Mouse (Mus musculus) gastrocnemius, postnatal 25 days (tissue): Measurements from ENCODE around the gene Cfap43. TPM values are rescaled to one million over a fixed set of nuclear protein-coding genes. Genes with fewer than 3 reads are reported as not detected.

Source experiments
- DNase-seq: peaks from one replicate; pipeline ENCODE4 v3.0.0; 2022
- total RNA-seq, 2 experiments: library from RNA; stranded (reverse); gene quantifications; 1 replicate in 1 of 2; 2 replicates in 1 of 2; pipeline ENCODE4 v1.2.3; 2021

Gene Cfap43
- total RNA-seq, 2 experiments from 2014 or later: not detected

GRCm38 (mm10) chr19:47914191-47914590 is 4.9 kb downstream of the Cfap43 start:
- no peak for DNase-seq

- DNase-seq: no peak
These were observed 5.7 kb downstream of the Cfap43 start for GRCm38 (mm10) chr19:47913344-47913743.

DNA sequence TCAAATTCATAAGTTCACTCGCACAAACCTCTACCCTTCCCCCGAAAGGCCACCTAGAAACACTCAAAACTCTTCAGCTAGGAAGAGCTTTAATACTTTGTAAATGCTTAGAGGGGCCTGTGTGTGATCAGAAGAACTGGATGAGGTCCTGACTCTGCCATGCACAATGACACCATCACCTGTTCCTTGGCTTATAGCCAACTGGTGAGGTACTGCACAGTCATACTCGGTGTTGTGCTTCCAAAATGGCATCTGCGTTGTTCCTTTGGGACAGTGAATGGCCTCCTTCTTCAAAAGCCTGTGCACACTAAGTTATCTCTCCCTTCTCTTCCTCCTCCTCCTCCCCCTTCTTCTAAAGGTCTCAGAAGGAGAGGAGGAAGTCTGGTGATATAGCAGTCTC is 8.3 kb downstream of the Cfap43 start:
- no peak for DNase-seq

- no peak for DNase-seq
These were observed 8.9 kb downstream of the Cfap43 start for GRCm38 (mm10) chr19:47910117-47910618.

DNA sequence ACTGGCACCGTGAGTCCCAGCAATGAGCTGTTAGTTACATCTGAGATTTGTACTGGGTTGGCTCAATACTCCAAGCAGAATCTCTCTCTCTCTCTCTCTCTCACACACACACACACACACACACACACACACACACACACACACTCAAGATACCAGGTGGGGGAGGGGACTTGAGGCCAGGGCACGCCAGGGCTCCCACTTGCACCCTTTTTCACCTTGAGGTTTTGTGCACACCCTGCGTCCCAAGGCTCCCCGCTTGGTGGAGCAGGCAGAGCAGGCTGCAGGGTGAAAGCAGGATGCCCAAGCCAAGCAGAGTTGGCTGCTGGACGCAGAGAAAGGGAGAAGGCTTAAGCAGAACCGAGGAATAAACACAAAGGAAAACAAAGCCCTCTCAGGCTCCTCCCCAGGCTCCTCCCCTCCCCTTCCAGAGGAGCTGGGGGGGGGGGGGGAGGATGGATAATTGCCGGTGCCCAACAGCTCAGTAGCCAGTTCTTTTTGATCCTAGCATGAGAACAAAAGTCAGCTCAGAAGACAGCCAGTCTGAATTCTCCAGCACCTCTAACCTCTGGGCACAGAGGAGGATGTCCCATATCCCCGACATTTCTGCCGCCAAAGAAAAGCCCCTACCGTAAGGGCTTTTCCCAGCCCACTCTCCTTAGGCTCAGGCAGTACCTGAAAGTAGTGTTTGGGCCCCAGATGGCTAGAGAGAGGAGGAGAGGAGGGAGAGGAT is 9.5 kb downstream of the Cfap43 start:
- no peak for DNase-seq

DNA sequence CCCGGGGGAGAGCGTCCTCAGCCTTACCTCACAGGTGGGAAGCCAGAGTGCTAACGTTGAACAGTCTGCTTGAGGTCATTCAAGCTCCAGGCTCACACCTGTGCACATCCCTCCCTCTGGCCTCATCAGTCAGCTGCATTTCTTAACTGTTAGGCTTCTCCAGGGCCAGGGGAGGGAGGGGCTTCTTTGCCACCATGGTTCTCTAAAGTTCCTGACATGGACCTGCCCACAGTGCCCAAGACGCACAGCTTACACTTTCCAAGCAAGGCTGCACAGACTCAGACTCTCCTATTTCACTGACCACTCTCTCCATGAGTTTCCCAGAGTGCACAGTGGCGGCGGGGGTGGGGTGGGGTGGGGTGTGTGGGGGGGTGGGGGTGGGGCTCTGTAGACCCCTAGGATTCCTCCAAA is 10.1 kb downstream of the Cfap43 start:
- no peak for DNase-seq

DNA sequence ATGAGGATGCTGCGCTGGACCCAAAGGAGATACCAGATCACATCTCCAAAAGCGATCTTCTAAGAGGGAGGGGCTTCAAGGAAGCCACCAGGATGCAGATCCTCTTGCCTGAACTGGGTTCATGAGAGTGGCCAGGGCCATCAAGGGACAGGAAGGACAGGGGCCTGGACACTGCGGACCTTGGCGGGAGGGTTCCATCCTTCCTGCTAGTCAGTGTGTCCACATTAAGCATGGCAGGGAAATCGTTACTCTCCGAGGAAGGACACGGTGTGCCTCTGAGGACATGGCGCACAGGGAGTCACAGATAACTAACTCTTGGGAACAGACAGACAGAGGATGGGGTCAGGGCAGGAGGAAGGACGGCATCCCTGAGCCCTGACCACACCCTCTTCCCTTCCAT is 11.5 kb downstream of the Cfap43 start:
- no peak for DNase-seq

DNA sequence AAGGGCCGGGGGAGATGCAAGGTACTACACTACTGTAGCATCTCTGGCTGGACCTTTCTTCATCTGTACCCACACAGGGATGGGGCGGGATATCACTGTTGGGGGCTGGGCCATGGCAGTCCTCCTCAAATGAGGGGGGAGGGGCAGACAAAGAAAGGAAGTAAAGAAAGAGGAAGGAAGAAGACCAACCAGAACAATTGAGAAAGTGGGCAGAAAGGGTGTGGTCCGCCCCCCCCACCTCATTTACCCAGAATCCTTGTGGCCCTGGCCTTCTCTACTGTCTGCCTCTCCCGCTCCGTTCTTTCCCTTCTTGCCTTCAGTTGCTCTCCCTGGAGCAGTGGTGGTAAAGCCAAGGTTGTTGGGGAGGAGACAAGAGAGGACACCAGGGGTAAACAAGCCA is 13.5 kb downstream of the Cfap43 start:
- no peak for DNase-seq

- DNase-seq: no peak
These were observed 14.0 kb downstream of the Cfap43 start for GRCm38 (mm10) chr19:47905081-47905480.

DNA sequence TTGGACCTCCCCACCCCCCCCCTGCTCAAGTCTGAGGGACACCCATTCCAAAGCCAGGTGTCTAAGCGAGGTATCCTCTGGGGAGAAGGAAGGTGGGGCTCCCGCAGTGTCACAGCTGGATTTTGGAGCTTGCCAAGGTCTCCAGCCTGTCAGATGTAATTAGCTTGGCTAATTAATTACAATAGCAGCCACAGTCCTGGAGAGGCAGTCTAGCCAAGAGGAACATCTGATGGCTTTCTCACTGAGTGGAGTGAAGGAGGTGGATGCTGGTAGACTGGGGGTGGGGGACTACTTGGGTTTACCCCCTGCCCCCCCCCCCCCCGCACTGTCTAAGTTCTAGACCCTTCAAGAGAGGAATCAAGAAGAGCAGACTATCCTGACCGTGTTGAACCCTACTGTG is 15.4 kb downstream of the Cfap43 start:
- DNase-seq: no peak

- no peak for DNase-seq
These were observed 16.5 kb downstream of the Cfap43 start for GRCm38 (mm10) chr19:47902316-47903201.

- DNase-seq: no peak
These were observed 18.5 kb downstream of the Cfap43 start for GRCm38 (mm10) chr19:47900558-47900957.

DNA sequence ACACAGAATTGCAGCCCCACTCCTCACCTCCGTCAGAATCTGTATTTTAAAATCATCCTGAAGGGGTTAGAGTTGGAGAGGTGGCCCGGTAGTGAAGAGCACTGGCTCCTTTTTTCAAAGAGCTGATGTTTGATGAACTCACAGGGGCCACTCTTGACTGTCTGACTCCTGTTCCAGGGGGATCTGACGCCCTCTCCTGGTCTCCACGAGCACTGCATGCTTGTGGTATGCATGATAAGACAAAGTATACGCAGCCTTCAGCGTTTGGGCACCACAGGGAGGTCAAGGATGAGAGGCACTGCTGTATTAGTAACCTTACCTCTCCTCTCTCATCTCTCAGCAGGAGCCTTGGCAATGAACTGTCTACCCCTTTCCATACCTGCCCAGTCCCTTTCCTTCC is 19.1 kb downstream of the Cfap43 start:
- no peak for DNase-seq

DNA sequence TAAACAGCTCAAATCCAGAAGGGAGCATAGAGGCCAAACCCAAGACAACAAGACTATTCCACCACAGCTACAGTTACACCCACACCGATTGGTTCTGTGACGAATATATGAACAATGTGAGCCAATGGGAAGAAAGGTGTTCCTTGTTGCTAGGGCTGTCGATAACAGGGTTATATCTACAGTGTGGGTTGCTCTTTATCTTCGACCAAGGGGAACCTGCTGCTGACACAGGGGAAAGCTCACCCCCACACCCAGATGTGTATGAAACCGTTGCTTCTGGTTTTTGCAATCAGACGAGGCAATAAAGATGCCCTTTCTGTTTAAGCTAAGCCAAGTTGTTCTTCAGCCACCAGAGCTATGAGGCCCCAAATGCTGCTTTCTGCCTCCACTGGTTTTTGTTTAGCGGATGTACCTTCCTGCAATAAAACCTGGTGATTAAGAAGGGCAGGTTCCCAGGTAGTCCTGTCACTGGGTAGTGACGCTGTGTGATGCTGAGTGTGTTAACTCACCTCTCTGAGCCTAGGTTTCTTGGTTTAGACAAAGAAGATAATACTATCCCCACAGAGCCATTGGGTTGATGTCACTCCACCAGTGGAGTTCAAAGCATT is 20.5 kb downstream of the Cfap43 start:
- no peak for DNase-seq

DNA sequence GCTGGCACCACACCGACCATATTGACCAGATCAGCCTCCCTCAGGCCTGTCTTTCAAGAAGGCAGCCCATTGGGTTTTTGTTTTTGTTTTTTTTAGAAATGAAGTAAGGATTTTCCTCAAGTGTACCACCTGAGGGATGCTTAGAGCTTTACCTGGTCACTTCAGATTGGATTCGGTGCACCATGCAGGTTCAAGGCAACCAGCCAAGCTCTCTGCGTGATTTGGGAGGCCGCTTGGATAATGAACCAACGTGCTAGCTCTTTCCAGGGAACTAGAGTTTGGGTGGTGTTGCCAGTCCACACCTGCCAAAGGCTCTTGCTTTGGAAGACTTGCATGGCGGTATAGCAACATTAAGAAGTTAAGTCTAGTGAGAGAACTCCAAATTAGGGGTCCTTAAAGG is 26.0 kb downstream of the Cfap43 start:
- no peak for DNase-seq

- DNase-seq: no peak
These were observed 27.4 kb downstream of the Cfap43 start for GRCm38 (mm10) chr19:47891562-47892312.

- no peak for DNase-seq
These were observed 28.5 kb downstream of the Cfap43 start for GRCm38 (mm10) chr19:47890489-47891130.

DNA sequence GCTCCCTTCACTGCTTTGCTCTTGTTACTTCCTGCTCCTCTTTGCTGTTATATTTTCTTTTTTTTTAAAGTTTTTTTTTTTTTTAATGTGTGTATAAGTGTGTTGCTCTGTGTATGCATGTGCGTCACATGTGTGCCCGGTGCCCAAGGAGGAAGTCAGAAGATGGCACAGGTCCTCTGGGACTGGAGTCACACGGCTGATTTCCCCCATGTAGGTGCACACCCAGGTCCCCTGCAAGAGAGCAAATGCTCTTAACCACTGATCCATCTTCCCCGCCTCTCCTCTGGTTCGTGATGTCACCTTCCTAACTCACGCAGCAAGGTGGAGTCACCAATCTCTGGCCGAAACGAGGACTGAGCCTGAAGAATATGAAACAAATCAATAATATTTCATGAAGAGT is 31.1 kb downstream of the Cfap43 start:
- no peak for DNase-seq

DNA sequence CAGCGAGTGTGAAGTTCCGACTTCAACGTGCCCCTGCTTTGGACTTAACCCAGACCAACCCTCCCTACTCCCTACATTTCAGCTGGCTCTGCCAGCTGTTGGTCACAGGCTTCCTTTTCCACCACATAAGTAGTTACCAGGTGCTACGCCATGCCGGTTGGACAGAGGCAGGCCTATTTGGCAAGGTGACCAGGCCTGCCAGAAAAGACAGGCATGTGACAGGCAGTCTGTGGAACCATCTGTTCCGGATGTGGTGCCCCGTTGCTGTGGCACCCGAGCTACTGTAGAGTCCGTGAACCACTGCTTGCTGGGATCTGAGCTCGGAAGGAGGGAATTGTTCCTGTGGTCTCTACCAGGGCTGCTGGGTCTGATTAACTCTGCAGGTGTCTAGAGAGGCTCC is 31.7 kb downstream of the Cfap43 start:
- DNase-seq: no peak

DNA sequence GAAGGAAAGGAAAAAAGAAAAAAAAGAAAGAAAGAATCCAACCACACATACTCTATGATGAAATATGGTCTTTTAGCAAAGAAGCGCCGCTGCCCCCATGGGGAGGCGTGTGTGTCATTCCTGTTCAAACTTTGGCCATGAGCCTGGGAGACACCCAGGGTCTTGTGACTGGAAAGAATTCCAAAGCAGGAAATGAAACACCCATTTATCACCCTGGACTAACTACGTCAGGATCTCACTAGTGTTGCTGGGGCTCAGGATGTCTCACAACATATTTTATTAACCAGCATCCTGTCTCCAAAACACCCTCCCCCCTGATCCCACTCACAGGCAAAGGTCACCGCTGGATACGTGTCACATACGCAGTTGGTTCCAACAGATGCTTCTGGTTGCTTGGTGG is 32.5 kb downstream of the Cfap43 start:
- DNase-seq: peak; percentile 40

- DNase-seq: no peak
These were observed 33.2 kb downstream of the Cfap43 start for GRCm38 (mm10) chr19:47885886-47886285.
